Mouse (Mus musculus) adipose tissue, adult 10 weeks (tissue): ENCODE measurements around the gene 4933405L10Rik. TPM values are rescaled to one million over a fixed set of nuclear protein-coding genes. Genes with fewer than 3 reads are reported as not detected.

Source experiments
- polyA plus RNA-seq: library from polyadenylated mRNA; stranded (reverse); fragments of 350-450 nt; fragmentation: Illumina TruSeq; extraction: RNeasy Lipid Tissue Mini Kit (QIAGEN cat#74804); gene quantifications from one replicate; pipeline ENCODE4 v1.2.3, GENCODE M21; 2014; ENCODE audit warnings: low read depth, low replicate concordance

4933405L10Rik gene
- 0.74 TPM for polyA plus RNA-seq

DNA sequence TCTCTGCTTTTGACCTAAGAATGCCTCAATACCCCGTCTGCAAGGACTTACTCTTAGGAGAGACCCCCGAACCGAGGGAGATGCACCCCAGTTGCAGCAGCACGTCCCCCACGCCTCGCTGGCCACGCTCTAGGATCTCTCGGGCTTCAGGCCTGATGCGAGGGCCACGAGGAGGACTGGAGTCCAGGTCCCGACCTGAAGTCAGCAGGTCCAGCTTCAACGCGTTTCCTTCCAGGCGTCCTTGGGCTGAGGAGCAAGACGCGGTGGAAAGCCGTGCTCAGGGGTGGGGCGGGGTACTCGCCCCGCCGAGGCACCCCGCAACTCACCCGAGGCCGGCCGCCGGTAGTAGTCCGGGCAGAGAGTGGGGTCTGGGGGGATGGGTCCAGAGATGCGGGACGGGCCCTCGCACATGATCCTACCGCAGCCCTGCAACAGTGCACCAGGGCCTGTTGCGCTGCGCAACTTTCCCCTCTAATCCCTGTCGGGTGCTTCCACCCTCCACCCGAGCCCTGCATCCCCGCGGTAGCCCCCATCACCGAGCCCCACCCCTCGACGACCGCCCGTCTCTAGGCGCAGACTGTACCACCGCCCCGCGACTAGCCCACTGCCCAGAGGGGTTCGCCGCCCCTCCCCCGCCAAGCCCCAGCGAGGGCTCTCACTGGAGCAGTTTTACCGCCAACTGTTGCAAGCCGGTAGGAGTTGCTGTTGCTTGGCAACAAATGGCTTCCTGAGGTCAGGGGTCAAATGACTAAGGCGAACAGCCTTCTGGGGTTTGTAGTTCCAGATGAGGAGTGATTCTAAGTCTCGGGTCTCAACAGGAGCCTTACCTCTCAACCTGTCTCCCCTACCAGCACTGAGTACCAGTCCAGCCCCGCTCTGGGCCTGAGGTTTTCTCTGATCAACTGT, at the start of gene 4933405L10Rik, which contains the start of gene Enkd1:
TSS of gene 4933405L10Rik (plus strand) at position 158 of the 906 bp plus-strand sequence.
TSS of gene Enkd1 (minus strand) at position 713 of the 906 bp plus-strand sequence.

DNA sequence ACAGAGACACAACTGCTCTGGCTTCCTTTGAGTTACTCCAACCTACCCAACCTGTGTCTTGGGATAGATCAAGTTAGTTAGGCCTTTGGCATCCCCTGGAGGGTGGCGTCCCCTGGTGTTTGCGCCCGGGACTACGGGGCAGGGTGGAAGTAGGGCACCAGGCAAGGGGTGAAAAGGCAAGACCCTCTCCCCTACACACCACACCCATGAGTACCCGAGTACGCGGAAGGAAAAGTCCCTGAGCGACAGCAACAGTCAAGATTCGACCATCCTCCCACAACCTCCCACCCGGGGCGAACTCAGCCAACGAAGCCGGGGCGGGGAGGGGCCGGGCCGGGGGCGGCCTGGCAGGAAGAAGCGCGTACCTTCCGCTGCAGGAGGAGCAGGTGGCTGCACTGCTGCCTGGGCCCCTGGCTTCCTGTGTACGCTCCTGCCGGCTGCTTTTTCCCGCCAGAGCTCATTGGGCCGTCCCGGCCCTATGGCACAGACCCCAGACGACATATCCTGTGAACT, 21.6 kb upstream of the 4933405L10Rik start, which contains the start of gene Carmil2:
TSS of gene Carmil2 (plus strand) at position 479 of the 513 bp plus-strand sequence.

DNA sequence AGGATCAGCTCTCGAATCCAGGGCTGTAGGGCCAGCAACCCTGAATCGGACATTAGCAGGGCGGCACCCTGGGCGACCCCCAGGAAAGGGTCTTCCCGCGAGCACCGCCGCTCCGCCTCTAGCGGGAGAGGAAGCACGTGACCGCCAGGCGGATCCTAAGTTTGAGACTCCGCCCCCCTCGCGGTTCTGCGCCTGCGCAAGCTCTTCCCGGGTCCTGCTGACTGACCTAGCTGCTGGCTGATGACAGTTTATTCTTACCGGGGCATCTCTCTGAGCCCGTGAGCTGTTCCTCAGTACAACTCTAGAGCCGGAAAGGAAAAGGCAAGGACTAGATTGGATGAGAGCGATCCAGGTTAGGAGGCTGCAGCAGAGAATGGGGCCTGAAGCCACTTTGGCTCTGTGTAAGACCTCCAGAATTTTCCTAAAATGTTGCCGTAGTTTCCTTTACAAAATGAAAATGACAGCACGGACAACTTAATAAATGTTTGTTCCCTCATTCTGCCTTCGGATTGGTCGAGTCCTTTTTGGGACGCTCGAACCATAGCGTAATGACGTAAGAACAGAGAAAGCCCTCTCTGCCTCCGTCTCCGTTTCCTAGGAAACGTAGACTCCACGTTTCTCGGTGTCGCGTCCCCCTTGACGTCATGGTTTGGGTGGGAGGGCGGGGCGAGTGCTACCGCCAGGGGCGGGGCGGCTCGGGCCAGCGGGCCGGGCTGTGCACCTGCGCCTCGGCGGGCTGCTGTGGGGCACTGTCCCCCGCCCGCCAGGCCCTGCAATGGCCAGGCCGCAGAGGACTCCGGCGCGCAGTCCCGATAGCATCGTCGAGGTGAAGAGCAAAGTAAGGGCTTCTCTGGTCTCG, 6.3 kb upstream of the 4933405L10Rik start, which contains the start of the genes Acd and Pard6a:
TSS of gene Acd (minus strand) at position 137 of the 859 bp plus-strand sequence.
TSS of gene Pard6a (plus strand) at position 183 of the 859 bp plus-strand sequence.

GRCm38 (mm10) chr8:105758277-105759108, 51.0 kb downstream of the 4933405L10Rik start, which contains the start of gene Gfod2:
Gene Gfod2, minus strand, starts transcription at chr8:105758664.

Other genes with a start within 250 kb of the 4933405L10Rik start
- gene Tppp3, start 236.1 kb upstream of the 4933405L10Rik start, polyA plus RNA-seq, result 75.1 TPM
- 32.3 TPM for gene Zdhhc1, start 210.8 kb upstream of the 4933405L10Rik start, polyA plus RNA-seq
- gene Hsd11b2, start 188.9 kb upstream of the 4933405L10Rik start, polyA plus RNA-seq, result 1.1 TPM
- 128 TPM for gene Atp6v0d1, start 141.6 kb upstream of the 4933405L10Rik start, polyA plus RNA-seq
- gene Ripor1, start 102.4 kb upstream of the 4933405L10Rik start, polyA plus RNA-seq, result 18.4 TPM
- gene Ctcf, start 71.1 kb upstream of the 4933405L10Rik start, polyA plus RNA-seq, result 38.3 TPM
- not detected for gene Agrp, start 70.3 kb upstream of the 4933405L10Rik start, polyA plus RNA-seq
- gene Carmil2, start 21.4 kb upstream of the 4933405L10Rik start, polyA plus RNA-seq, result 0.82 TPM
- 24.3 TPM for gene Acd, start 6.6 kb upstream of the 4933405L10Rik start, polyA plus RNA-seq
- 13.0 TPM for gene Pard6a, start 6.5 kb upstream of the 4933405L10Rik start, polyA plus RNA-seq
- 6.0 TPM for gene Enkd1, start 555 bp downstream of the 4933405L10Rik start, polyA plus RNA-seq
- 10.8 TPM for gene Gfod2, start 51.0 kb downstream of the 4933405L10Rik start, polyA plus RNA-seq
- gene Ranbp10, start 119.7 kb downstream of the 4933405L10Rik start, polyA plus RNA-seq, result 15.9 TPM
- gene Tsnaxip1, start 120.1 kb downstream of the 4933405L10Rik start, polyA plus RNA-seq, result 5.6 TPM
- gene Cenpt, start 145.6 kb downstream of the 4933405L10Rik start, polyA plus RNA-seq, result 12.0 TPM
- gene Thap11, start 147.5 kb downstream of the 4933405L10Rik start, polyA plus RNA-seq, result 24.7 TPM
- 71.3 TPM for gene Nutf2, start 152.9 kb downstream of the 4933405L10Rik start, polyA plus RNA-seq
- gene Edc4, start 173.2 kb downstream of the 4933405L10Rik start, polyA plus RNA-seq, result 30.9 TPM
- not detected for gene Nrn1l, start 185.9 kb downstream of the 4933405L10Rik start, polyA plus RNA-seq
- 26.0 TPM for gene Pskh1, start 192.8 kb downstream of the 4933405L10Rik start, polyA plus RNA-seq
- gene Ctrl, start 226.2 kb downstream of the 4933405L10Rik start, polyA plus RNA-seq, result 1.3 TPM
- gene Psmb10, start 230.8 kb downstream of the 4933405L10Rik start, polyA plus RNA-seq, result 39.5 TPM
- 1.5 TPM for gene Lcat, start 235.7 kb downstream of the 4933405L10Rik start, polyA plus RNA-seq